Mouse (Mus musculus) spleen, adult 2 months (tissue): ENCODE data around the gene Arhgef5.

Experiments
- CTCF ChIP-seq: fragments of 200-500 bp; IDR thresholded peaks from 2 replicates; pipeline ENCODE4 v1.5.1; 2011; ENCODE audit warnings: mild to moderate bottlenecking, inconsistent platforms; ENCODE audit not compliant: insufficient read depth, insufficient read length, insufficient replicate concordance; ENCODE audit errors: extremely low read depth
- POLR2A ChIP-seq: fragments of 200-500 bp; IDR thresholded peaks from 2 replicates; pipeline ENCODE4 v1.6.1; 2011; ENCODE audit warnings: low read depth, low read length, inconsistent platforms

DNA sequence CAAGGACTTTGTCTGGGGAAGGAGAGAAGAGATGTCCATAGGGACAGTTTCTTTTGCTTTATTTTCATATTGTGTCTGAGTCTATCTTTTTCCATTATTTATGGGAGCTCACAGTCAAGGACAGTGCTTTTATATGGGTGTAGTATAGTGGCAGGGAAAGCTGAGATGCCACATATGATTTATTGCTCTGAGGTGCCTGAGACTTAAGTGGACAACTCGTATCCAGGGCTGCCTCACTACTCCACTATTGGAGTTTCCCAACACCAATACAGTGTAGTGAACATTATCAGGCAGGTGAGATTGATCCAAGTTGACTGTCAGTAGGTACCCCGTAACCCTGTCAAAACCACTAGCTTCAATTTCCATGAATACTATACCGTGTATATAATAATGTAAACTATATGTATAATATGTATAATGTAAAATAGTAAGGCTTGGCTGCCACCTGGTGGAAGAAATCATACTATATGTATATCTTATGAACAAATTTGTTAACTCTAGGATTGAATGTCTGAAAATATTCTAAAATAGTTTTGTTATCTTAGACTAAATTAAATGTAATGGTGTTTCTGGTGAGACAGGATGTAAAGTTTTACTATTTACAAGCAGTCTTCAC, 70.3 kb downstream of the Arhgef5 start:
- no peak for TF ChIP-seq CTCF
- no peak for TF ChIP-seq POLR2A
